Mouse (Mus musculus): Measurements from ENCODE around the gene Ftsj1. TPM values are rescaled to one million over a fixed set of nuclear protein-coding genes. Genes with fewer than 3 reads are reported as not detected.
A peak's percentile ranks its signal among the peaks of the same experiment; 100 is the strongest.

The Ftsj1 gene
- polyA plus RNA-seq, 2 experiments: 23.9 to 35.2 TPM

DNA sequence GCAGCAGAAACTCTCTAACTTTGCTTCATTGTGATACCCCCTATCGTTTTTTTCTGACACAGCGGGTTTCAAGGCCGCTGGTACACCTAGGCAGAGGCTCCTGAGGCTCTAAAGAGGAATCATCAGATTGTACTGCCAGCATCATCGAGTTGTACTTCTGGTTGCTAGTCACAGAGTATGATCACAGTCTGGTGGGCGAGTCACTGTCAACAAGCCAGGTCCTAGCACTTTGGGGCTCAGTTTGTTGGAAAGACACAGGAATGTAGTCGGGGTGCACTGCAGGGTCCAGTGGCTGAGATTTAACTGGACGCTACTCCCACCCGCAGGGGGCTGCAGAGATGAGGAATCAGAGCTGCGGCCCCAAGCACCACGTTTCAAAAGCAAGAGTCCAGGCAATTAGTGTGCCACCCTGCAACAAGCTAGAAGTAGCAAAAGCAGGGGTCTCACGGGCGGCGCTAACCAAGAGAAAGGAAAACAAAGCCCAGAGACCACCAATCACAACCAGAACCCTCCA lies 60.0 kb downstream of the Ftsj1 start:
- Histone ChIP-seq H3K4me3 (ENCODE audit: insufficient read depth in 1 of 2, low read depth in 2 of 2, low read length in 2 of 2) (peak overlapping the region; percentile 69 to 98), H3K9ac (replicated peaks) (peak overlapping the region; percentile 79), H3K9me3 (ENCODE audit: control insufficient read depth, low read length) (no peaks in the 10 kb centered on the region), H3K4me1 (replicated peaks; ENCODE audit: control insufficient read depth in 2 of 2, insufficient read depth in 2 of 2, low read length in 1 of 2) (peaks cover 0 to 9% of the 10 kb centered on the region in 2 experiments; a peak in 2 of 4 replicates), H3K36me3 (replicated peaks; ENCODE audit: control insufficient read depth, insufficient read depth, low read depth) (no peaks in the 10 kb centered on the region), H3K27me3 (ENCODE audit: control insufficient read depth, insufficient read depth, low read length) (no peaks in the 10 kb centered on the region), H3K27ac (peak overlapping the region; percentile 63), H3K4me2 (ENCODE audit: low read depth) (peak overlapping the region; percentile 80)
- WGBS (ENCODE audit: insufficient replicate concordance): 6% methylated on average over 13 of the region's 13 CpGs
- TF ChIP-seq EP300 (IDR thresholded peaks at IDR 0.05; ENCODE audit: low read depth): no peak
- no peak for TF ChIP-seq CTCF (IDR thresholded peaks at IDR 0.05; ENCODE audit: low read depth)
- no peak for DNase-seq (ENCODE audit: low read depth in 3 of 3, low spot score in 3 of 3)
- no peak for ATAC-seq (ENCODE audit: insufficient read depth)

Other genes starting within 250 kb of the Ftsj1 start
- not detected in 2 replicates for gene Glod5, start 233.9 kb downstream of the Ftsj1 start, polyA plus RNA-seq (2012; rRNA removed)
- gene Glod5, start 233.9 kb downstream of the Ftsj1 start, polyA plus RNA-seq (2014; fragmentation: Nextera tagmentation; extraction: Ambion mirVana): not detected in 2 replicates
- gene Suv39h1, start 177.6 kb downstream of the Ftsj1 start, polyA plus RNA-seq (2012; rRNA removed): 24.6 and 31.3 TPM in 2 replicates
- gene Suv39h1, start 177.6 kb downstream of the Ftsj1 start, polyA plus RNA-seq (2014; fragmentation: Nextera tagmentation; extraction: Ambion mirVana): 28.4 and 34.8 TPM in 2 replicates
- 8.2 and 10.0 TPM in 2 replicates for gene Was, start 161.9 kb downstream of the Ftsj1 start, polyA plus RNA-seq (2012; rRNA removed)
- gene Was, start 161.9 kb downstream of the Ftsj1 start, polyA plus RNA-seq (2014; fragmentation: Nextera tagmentation; extraction: Ambion mirVana): 2.7 and 3.5 TPM in 2 replicates
- gene Wdr13, start 119.5 kb downstream of the Ftsj1 start, polyA plus RNA-seq (2012; rRNA removed): 14.3 and 14.5 TPM in 2 replicates
- gene Wdr13, start 119.5 kb downstream of the Ftsj1 start, polyA plus RNA-seq (2014; fragmentation: Nextera tagmentation; extraction: Ambion mirVana): 3.7 and 4.4 TPM in 2 replicates
- gene Rbm3, start 106.5 kb downstream of the Ftsj1 start, polyA plus RNA-seq (2012; rRNA removed): 135 and 224 TPM in 2 replicates
- gene Rbm3, start 106.5 kb downstream of the Ftsj1 start, polyA plus RNA-seq (2014; fragmentation: Nextera tagmentation; extraction: Ambion mirVana): 317 and 352 TPM in 2 replicates
- gene Tbc1d25, start 76.2 kb downstream of the Ftsj1 start, polyA plus RNA-seq (2012; rRNA removed): 5.4 TPM in 2 replicates
- 4.2 and 4.9 TPM in 2 replicates for gene Tbc1d25, start 76.2 kb downstream of the Ftsj1 start, polyA plus RNA-seq (2014; fragmentation: Nextera tagmentation; extraction: Ambion mirVana)
- gene Ebp, start 58.9 kb downstream of the Ftsj1 start, polyA plus RNA-seq (2012; rRNA removed): 29.3 and 39.5 TPM in 2 replicates
- gene Ebp, start 58.9 kb downstream of the Ftsj1 start, polyA plus RNA-seq (2014; fragmentation: Nextera tagmentation; extraction: Ambion mirVana): 64.0 and 69.6 TPM in 2 replicates
- gene Porcn, start 45.9 kb downstream of the Ftsj1 start, polyA plus RNA-seq (2012; rRNA removed): 1.2 and 1.3 TPM in 2 replicates
- gene Porcn, start 45.9 kb downstream of the Ftsj1 start, polyA plus RNA-seq (2014; fragmentation: Nextera tagmentation; extraction: Ambion mirVana): 0.53 and 0.86 TPM in 2 replicates
- 45.7 and 54.8 TPM in 2 replicates for gene Slc38a5, start 18.7 kb upstream of the Ftsj1 start, polyA plus RNA-seq (2012; rRNA removed)
- gene Slc38a5, start 18.7 kb upstream of the Ftsj1 start, polyA plus RNA-seq (2014; fragmentation: Nextera tagmentation; extraction: Ambion mirVana): 73.4 and 84.8 TPM in 2 replicates
- not detected in 2 replicates for gene Ssxb10, start 75.0 kb upstream of the Ftsj1 start, polyA plus RNA-seq (2012; rRNA removed)
- gene Ssxb10, start 75.0 kb upstream of the Ftsj1 start, polyA plus RNA-seq (2014; fragmentation: Nextera tagmentation; extraction: Ambion mirVana): not detected in 2 replicates
- not detected in 2 replicates for gene Ssxb9, start 114.6 kb upstream of the Ftsj1 start, polyA plus RNA-seq (2012; rRNA removed)
- not detected in 2 replicates for gene Ssxb9, start 114.6 kb upstream of the Ftsj1 start, polyA plus RNA-seq (2014; fragmentation: Nextera tagmentation; extraction: Ambion mirVana)
- gene Ssxb1, start 160.9 kb upstream of the Ftsj1 start, polyA plus RNA-seq (2012; rRNA removed): not detected in 2 replicates
- not detected in 2 replicates for gene Ssxb1, start 160.9 kb upstream of the Ftsj1 start, polyA plus RNA-seq (2014; fragmentation: Nextera tagmentation; extraction: Ambion mirVana)
- not detected in 2 replicates for gene Ssxb2, start 209.3 kb upstream of the Ftsj1 start, polyA plus RNA-seq (2012; rRNA removed)
- not detected in 2 replicates for gene Ssxb2, start 209.3 kb upstream of the Ftsj1 start, polyA plus RNA-seq (2014; fragmentation: Nextera tagmentation; extraction: Ambion mirVana)